Mouse (Mus musculus) limb, embryonic 15.5 days (tissue): ENCODE measurements at regions not wholly inside any gene's neighbourhood (a gene's known extent, or its start where the extent isn't known, plus 50 kb on each side); places are given as distances from the start of the nearest gene placed in this dataset.
A peak's percentile ranks its signal among the peaks of the same experiment; 100 is the strongest.

Source experiments
- ATAC-seq: fragments of 200-750 bp; cut with Nextera tagmentation; 2 replicates; pipeline ENCODE4 v1.8.0; 2017; ENCODE audit warnings: low read depth, moderate TSS enrichment; ENCODE audit not compliant: insufficient number of reproducible peaks, low FRiP score, low TSS enrichment
- H3K27ac ChIP-seq: fragments of 300-500 bp; sonication (generic); 2 replicates; pipeline ENCODE4 v1.5.1; 2015; ENCODE audit warnings: moderate library complexity, mild to moderate bottlenecking, inconsistent platforms
- H3K27me3 ChIP-seq: fragments of 300-500 bp; sonication (generic); 2 replicates; pipeline ENCODE4 v1.6.1; 2015; ENCODE audit warnings: inconsistent platforms
- H3K36me3 ChIP-seq: fragments of 300-500 bp; sonication (generic); 2 replicates; pipeline ENCODE4 v1.6.1; 2015; ENCODE audit warnings: inconsistent platforms
- H3K4me1 ChIP-seq: fragments of 300-500 bp; sonication (generic); 2 replicates; pipeline ENCODE4 v1.6.1; 2015; ENCODE audit warnings: inconsistent platforms
- H3K4me2 ChIP-seq: fragments of 300-500 bp; sonication (generic); 2 replicates; pipeline ENCODE4 v1.6.1; 2015; ENCODE audit warnings: mild to moderate bottlenecking, inconsistent platforms
- H3K4me3 ChIP-seq: fragments of 300-500 bp; sonication (generic); 2 replicates; pipeline ENCODE4 v1.5.1; 2015; ENCODE audit warnings: mild to moderate bottlenecking, inconsistent platforms
- H3K9ac ChIP-seq: fragments of 300-500 bp; sonication (generic); 2 replicates; pipeline ENCODE4 v1.6.1; 2015; ENCODE audit warnings: inconsistent platforms
- H3K9me3 ChIP-seq: fragments of 300-500 bp; sonication (generic); 2 replicates; pipeline ENCODE4 v1.6.1; 2016; ENCODE audit warnings: inconsistent platforms
- WGBS: fragments of 180-500 bp; shearing (Covaris S2); methylation state at CpG from one replicate; pipeline ENCODE4 v1.1.7; 2015; 5-methylcytosine and 5-hydroxymethylcytosine counted together

DNA sequence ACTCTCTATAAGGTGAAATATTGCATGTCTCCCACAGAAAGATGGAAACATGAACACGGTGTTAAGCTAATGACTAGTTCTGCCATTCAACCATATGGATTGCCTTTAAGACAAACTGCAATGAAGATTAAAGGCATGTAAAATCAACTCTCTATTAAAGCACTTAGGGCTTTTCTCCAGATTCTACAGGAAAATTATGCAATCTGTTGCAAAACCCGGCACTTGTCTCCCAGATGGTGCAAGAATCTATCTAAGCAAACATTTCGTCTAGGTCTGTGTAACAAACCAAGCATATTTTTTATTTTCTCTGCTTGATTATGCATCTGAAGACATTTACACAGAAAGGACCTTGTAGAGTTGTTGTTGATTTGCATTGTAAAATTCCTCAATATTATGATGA is 1682.9 kb downstream of the Cdh8 start:
- 81% methylated on average over 3 of the region's 3 CpGs for WGBS

DNA sequence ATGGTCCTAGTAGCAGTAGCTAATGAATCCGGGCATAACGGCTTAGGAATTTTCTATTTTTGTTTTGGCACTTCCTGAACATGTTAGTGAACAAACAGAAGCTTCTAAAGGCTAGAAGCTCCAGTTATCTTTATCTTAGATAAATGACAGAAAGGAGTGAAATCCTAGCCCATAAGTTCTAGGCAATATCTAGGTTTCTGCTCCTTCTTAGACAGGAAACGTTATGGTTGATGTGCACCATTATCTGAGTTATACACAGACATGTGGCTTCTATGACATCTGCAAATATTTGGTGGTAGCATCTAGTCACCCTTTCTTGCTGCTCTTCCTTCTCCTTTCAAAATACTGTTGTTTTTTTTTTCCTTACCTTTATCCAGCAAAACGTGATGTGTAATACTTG is 1693.6 kb downstream of the Cdh8 start:
- H3K27me3 ChIP-seq, result no peaks in the 10 kb centered on the region
- no peak overlapping the region for H3K9ac ChIP-seq
- H3K36me3 ChIP-seq, result no peaks in the 10 kb centered on the region
- H3K4me3 ChIP-seq, result no peak overlapping the region
- 82% methylated on average over 4 of the region's 4 CpGs for WGBS
- no peak overlapping the region for H3K4me2 ChIP-seq
- no peak overlapping the region for H3K27ac ChIP-seq
- no peaks in the 10 kb centered on the region for H3K4me1 ChIP-seq
- ATAC-seq, result no peak
- H3K9me3 ChIP-seq, result no peaks in the 10 kb centered on the region

More for the DNA sequence above, 1682.9 kb downstream of the Cdh8 start:
- Histone ChIP-seq H3K9me3 (no peaks in the 10 kb centered on the region), H3K36me3 (no peaks in the 10 kb centered on the region), H3K4me2 (no peak overlapping the region), H3K27ac (no peak overlapping the region), H3K27me3 (no peaks in the 10 kb centered on the region), H3K4me3 (no peak overlapping the region), H3K9ac (no peak overlapping the region), H3K4me1 (no peaks in the 10 kb centered on the region)
- ATAC-seq, result no peak

DNA sequence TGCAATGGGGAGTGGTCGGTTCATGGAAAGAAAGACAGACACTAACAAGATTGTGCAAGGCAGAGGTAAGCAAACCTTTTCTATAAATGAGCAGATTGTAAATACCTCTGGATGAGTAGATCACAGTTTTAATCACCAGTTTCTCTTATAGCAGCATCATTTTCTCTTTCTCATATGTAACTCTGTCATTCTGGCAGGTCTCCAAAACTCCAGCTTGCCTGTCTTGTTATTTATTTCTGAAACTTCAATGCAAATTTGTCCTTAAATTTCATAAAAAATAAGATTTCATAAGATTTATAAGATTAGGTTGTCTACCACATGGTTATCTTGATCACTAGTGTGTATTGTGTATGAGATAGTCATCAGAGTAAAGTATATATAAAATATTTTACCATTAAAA is 1714.6 kb downstream of the Cdh8 start:
- no peak for ATAC-seq
- Histone ChIP-seq H3K9me3 (no peaks in the 10 kb centered on the region), H3K27me3 (no peaks in the 10 kb centered on the region), H3K9ac (no peak overlapping the region), H3K27ac (no peak overlapping the region), H3K36me3 (no peaks in the 10 kb centered on the region), H3K4me1 (no peaks in the 10 kb centered on the region), H3K4me3 (no peak overlapping the region), H3K4me2 (no peak overlapping the region)
- WGBS, result 88% methylated on average over 1 of the region's 1 CpGs

DNA sequence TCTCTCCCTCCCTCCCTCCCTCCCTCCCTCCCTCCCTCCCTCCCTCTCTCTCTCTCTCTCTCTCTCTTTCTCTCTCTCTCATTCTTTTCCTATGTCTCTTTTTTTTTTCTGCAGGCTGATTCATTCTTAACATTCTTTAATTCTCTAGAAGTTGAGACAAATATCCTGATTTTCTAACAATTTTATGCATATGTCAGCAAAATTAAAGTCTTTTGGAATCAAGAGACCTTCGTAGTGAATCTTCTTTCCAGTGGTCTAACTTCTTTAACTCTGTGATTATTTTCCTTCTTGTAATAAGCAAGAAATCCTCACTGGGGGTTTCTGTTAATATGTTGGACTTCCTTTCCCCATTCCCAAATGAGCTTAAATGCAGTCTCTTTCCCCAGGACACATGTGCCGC is 1751.9 kb downstream of the Cdh8 start:
- H3K36me3 ChIP-seq, result no peaks in the 10 kb centered on the region
- H3K4me2 ChIP-seq, result no peak overlapping the region
- no peaks in the 10 kb centered on the region for H3K9me3 ChIP-seq
- no peak overlapping the region for H3K27ac ChIP-seq
- no peak for ATAC-seq
- no peak overlapping the region for H3K4me3 ChIP-seq
- no peak overlapping the region for H3K9ac ChIP-seq
- no peaks in the 10 kb centered on the region for H3K4me1 ChIP-seq
- H3K27me3 ChIP-seq, result no peaks in the 10 kb centered on the region
- 72% methylated on average over 2 of the region's 2 CpGs for WGBS

DNA sequence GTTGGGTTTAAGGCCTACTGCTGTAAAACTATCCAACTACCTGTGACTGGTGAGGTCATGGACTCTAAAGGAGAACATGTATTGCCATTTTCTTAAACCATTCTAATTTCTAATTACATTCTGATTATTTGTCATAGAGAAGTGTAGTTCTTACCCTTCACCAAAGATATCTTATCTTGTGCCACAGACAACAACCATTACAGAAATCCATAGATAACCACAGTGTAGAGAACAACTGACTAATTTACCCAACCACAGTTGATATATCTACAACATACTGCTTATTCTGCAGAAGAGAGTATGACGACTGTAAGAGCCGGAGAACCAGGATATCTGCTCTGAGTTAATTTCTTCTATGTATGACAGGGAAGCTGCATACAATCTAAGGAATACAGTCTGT is 1754.1 kb downstream of the Cdh8 start:
- Histone ChIP-seq H3K4me3 (no peak overlapping the region), H3K9me3 (no peaks in the 10 kb centered on the region), H3K36me3 (no peaks in the 10 kb centered on the region), H3K27me3 (no peaks in the 10 kb centered on the region), H3K4me1 (no peaks in the 10 kb centered on the region), H3K9ac (no peak overlapping the region), H3K27ac (no peak overlapping the region), H3K4me2 (no peak overlapping the region)
- ATAC-seq, result no peak
- 88% methylated on average over 2 of the region's 2 CpGs for WGBS

DNA sequence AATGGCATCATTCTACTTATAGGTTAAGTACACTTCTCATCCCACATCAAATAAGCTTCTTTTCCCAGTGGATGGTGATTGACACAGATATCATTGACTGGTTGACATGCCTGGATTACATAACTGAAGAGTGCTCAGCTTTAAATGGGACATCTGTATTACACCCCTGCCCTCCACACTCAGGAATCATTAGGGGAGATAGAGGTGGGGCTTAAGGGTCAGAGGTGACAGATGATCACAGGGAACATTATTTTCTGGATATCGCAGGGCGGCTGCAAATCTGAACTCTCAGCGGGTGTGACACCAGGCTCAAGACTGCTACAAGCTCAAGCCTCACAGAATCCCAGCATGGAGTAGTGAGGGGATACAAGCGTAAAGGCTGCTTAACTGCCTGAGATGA is 1763.5 kb upstream of the Got2 start:
- Histone ChIP-seq H3K4me2 (no peak overlapping the region), H3K27ac (no peak overlapping the region), H3K4me3 (no peak overlapping the region), H3K4me1 (no peaks in the 10 kb centered on the region), H3K9ac (no peak overlapping the region), H3K9me3 (no peaks in the 10 kb centered on the region), H3K27me3 (no peaks in the 10 kb centered on the region), H3K36me3 (no peaks in the 10 kb centered on the region)
- 72% methylated on average over 4 of the region's 4 CpGs for WGBS
- ATAC-seq, result no peak

DNA sequence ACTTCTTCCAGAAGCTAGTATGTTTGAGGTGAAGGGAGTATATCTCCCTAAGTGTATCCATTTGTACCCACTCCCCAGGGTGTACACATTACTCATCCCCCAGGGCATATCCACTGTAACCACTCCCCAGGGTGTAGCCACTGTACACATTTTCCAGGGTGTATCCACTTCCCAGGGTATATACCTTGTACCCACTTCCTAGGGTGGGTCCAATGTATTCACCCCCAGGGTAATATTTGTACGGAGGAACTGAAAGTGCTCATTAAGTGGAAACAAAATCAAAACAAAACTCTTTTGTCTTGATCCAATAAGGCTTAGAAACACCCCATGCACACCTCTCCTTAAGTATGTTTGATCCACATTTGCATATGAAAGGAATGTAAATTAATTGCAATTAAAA is 1744.6 kb upstream of the Got2 start:
- Histone ChIP-seq H3K9me3 (no peaks in the 10 kb centered on the region), H3K4me1 (no peaks in the 10 kb centered on the region), H3K36me3 (no peaks in the 10 kb centered on the region), H3K27ac (no peak overlapping the region), H3K9ac (no peak overlapping the region), H3K4me3 (no peak overlapping the region), H3K4me2 (no peak overlapping the region), H3K27me3 (no peaks in the 10 kb centered on the region)
- WGBS, result 37% methylated on average over 1 of the region's 1 CpGs
- peak; percentile 52; the same call in 1 of the 2 replicates for ATAC-seq
